Mouse (Mus musculus) cerebellum, adult 8-10 months (tissue): Measurements from ENCODE around the gene Hsd17b6.
"Not testable (repeated sequence)": the region's sequence is repeated elsewhere in the genome, so short reads cannot be mapped to it uniquely, and the experiment has no call there.

Experiments used
- DNase-seq: peaks from one replicate; pipeline ENCODE4 v3.0.0; 2022

Gene Hsd17b6

DNA sequence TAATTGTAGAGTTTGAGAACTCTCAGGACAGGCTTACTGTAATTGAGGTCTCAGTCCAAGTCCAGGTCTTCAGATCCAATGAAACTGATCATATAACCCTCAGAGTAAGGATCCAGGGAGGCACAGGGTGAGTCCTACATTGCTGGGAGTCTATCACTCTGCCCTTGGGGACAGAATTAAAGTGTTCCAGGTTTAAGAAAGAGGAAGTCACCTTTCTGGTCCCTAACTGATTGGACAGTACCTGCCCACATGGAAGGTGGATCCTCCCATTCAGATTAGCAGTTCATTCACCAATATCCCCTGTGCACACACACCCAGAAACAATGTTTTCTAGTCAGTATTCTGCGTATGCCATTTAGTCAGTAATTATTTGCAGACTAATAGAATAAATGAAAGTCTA is at the start of gene Hsd17b6:
Gene Hsd17b6, minus strand, starts transcription at position 166 of the 400 bp plus-strand sequence.
- no peak for DNase-seq

DNA sequence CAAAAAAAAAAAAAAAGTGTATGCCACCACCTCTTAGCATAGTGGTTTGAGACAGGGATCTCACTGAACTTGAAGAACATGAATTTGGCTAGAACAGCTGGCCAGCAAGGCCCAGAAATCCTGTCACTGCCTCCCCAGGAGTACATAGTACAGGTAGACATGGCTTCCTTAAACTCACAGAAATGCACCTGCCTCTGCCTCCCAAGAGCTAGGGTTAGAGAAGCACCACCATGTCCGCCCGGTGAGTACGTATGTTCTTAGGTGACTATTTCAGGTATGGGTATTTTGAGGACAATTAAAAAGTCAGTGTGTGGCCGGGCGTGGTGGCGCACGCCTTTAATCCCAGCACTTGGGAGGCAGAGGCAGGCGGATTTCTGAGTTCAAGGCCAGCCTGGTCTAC is 45.6 kb upstream of the Hsd17b6 start:
- DNase-seq = no peak

DNA sequence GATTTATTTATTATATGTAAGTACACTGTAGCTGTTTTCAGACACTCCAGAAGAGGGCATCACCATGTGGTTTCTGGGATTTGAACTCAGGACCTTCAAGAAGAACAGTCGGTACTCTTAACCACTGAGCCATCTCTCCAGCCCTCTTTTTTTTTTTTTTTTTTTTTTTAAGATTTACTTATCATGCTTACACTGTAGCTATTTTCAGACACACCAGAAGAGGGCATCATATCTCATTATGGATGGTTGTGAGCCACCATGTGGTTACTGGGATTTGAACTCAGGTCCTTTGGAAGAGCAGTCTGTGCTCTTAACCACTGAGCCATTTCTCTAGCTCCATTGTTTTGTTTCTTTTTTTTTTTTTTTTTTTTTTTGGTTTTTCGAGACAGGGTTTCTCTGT is 44.7 kb upstream of the Hsd17b6 start:
- not testable (repeated sequence) for DNase-seq

DNA sequence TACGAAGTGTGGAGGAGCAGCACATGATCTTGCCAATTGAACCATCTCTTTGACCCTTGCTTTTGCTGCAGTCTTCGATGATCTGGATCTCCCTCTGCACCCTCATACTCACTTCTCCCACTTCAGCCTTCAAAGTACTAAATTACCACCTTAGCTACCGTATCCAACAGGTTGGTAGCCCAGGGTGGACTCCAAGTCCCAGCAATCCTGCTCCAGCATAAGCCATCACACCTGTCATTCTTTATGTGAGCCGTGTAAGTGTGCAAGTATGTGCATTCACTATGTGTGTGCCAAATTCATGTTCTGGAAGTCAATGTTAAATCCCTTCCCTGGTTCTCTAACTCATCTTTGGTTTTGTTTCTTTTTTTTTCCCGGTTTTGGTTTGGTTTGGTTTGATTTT is 44.2 kb upstream of the Hsd17b6 start:
- DNase-seq = no peak

DNA sequence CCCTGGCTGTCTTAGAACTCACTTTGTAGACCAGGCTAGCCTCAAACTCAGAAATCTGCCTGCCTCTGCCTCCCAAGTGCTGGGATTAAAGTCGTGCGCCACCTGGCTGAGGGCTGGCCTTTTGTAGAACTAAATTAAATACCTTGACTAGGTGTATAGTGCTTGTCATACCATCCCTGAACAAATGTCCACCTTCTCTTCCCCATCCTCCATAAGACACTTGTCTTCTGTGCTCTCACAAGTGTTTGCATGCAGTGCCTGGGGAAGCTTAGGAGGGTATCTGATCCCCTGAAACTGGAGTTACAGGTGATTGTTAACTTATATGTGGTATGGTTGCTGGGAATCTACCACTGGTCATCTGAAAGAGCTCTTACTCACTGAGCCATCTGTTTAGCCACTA is 42.9 kb upstream of the Hsd17b6 start:
- no peak for DNase-seq

DNA sequence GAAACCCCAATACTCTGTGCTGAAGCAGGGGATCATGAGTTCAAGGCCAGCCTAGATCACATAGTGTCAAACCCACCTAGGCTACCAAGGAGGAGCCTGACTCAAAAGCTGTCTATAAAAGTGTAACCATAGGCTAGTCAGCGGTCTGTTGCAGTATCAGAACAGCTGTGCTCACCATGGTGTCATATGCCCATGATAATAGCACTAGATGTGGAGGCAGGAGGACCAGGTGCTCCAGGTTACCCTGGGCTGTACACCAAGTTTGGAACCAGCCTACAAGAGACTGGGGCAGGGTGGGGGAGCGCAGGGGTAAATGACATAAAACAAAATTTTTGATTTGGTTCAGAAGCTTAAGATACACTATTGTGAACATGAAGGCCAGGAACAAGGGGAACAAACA is 42.3 kb upstream of the Hsd17b6 start:
- no peak for DNase-seq

DNA sequence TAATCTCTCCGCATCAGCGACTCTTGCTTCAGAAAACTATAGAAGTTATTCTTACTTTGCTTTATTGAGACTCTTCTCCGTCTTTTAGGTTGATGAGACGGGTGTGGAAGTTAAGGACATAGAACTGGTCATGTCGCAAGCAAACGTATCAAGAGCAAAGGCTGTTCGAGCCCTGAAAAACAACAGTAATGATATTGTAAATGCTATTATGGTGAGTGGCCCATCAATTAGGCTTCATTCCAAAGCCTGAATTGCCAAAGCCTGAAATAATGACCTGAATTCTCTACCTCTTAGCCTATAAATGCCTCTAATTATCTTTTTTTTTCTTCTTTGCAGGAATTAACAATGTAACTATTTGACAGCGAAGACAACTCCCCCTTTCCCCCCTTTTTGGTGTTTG is 40.7 kb upstream of the Hsd17b6 start:
- no peak for DNase-seq

DNA sequence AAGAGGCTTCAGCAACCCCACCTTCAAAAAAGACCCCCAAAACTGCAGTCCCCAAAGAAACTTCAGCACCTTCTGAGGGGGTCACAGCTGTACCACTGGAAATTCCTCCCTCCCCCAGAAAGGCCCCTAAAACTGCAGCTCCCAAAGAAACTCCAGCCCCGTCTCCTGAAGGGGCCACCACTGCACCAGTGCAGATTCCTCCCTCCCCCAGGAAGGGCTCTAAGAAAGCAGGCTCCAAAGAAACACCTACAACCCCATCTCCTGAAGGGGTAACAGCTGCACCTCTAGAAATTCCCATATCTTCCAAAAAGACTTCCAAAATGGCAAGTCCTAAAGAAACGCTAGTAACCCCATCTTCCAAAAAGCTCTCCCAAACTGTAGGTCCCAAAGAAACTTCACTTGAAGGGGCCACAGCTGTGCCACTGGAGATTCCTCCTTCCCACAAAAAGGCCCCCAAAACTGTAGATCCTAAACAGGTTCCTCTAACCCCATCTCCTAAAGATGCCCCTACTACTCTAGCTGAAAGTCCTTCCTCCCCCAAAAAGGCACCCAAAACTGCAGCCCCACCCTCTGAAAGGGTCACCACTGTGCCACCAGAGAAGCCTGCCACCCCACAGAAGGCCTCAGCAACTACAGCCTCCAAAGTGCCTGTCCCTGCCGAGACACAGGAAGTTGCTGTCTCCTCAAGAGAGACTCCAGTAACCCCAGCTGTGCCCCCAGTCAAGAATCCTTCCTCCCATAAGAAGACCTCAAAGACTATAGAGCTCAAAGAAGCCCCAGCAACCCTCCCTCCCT is 35.8 kb upstream of the Hsd17b6 start:
- DNase-seq = no peak

DNA sequence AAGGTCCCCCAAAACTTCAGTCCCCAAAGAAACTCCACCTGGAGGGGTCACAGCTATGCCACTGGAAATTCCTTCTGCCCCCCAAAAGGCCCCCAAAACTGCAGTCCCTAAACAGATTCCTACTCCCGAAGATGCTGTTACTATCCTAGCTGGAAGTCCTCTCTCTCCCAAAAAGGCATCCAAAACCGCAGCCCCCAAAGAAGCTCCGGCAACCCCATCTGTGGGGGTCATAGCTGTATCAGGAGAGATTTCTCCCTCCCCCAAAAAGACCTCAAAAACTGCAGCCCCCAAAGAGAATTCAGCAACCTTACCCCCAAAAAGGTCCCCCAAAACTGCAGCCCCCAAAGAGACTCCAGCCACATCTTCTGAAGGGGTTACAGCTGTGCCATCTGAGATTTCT is 35.1 kb upstream of the Hsd17b6 start:
- DNase-seq = no peak

DNA sequence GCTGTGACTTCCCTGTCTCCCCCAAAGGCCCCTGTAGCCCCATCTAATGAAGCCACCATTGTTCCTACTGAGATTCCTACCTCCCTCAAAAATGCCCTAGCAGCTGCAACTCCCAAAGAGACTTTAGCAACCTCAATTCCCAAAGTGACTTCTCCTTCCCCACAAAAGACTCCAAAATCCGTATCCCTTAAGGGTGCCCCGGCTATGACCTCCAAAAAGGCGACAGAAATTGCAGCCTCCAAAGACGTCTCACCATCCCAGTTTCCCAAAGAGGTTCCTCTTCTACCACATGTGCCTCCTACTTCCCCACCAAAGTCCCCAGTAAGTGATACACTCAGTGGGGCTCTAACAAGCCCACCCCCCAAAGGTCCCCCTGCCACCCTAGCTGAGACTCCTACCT is 34.2 kb upstream of the Hsd17b6 start:
- DNase-seq = no peak

DNA sequence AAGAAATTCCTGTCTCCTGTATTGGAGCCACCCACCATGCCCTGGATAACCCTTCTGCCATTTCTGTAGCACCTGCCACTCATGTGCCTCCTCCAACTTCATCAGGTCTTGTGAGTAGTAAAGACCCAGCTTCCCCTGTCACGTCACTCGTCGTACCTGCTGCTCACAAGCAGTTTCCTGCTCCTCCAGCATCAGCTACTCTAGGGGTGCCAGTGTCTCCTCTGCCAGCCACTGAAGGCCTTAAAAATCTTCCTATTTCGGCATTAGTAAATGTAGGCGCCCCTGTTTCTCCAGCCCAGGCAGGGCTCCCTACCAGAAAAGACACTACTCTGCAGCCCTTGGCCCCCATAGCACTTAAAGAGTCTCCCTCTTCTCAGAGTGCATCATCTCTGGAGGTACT is 32.9 kb upstream of the Hsd17b6 start:
- no peak for DNase-seq

DNA sequence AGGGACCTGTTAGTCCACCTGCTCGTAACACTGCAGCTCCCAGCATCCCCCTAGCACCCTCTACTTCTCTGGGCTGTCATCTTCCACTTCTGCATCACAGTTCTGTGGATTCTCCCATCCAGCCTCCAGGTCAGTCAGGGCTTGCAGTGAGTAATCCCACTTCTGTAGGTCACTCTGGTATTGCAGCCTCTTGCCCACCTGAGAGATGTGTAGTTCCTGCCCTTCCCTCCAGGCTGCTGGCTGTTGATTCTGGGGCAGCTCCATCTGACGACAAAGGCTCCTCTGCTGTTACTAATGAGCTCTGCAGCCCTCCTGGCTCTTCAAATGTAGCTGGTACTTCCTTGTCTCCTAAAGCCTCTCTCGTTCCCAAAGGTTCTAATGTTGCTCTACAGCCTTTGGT is 32.4 kb upstream of the Hsd17b6 start:
- DNase-seq = no peak

DNA sequence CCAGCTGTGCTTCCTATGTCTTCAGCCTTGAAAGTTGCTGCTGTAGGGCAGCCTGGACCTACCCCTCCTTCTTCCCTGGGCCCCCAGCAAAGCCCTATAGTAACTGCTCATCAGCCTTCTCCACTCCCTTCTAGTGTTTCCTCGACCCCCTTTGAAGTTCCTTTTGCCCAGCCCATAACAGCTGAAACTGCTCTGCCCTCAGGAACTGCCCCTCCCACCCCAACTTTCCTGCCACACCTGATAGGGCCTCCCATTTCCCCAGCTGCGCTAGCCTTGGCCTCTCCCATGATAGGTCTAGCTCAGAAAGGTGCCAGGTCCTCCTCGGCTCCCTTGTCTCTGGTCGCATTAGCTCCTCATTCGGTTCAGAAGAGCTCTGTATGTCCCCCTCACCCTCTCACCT is 31.8 kb upstream of the Hsd17b6 start:
- DNase-seq = no peak

DNA sequence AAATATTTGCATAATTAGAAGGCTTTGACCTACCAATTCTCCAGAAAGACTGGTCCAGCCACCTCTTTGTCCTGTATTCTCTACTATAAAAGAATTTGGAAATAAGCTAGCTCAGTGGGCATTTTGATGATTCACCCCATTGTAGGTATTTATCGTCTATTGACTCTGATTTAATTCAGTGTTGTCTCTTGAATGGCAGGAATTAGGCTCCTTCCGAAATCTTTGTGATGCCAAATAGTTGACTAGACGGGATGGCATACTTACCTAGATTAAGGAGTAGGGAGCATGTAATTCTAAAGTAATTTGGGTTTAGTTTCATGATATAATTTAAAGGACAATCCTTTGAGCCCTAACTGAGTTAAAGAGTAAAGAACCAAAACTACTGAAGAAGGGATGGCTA is 30.5 kb upstream of the Hsd17b6 start:
- no peak for DNase-seq

DNA sequence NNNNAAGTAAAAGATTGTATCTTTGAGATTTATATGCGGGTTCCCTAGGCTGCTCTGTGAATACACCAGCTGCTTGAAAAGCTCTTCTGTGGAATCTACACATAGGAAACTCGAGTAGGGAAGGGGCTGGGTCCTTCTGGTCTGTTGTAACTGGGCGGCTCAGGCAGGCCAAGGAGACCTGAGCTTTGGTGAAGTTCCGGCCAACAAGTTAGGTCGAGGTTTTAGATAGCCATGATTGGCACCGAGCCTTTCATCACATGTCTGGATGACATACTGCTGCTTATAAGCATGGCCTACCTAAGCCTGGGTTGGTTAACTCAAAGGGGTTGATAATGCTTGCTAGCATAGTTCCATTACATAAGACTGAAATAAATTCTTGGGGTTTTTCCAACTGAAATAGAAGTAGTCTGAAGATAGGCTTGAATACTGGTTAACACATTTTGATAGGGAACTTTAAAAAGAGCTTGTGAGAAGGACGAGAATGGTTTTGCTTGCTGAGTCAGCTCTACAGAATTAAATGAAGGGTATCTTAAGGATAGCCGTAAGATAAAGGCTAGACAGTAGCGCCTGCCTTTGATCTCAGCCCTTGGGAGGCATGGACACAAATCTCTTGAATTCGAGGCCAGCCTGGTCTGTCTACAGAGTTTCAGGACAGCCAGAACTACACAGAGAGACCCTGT is 29.5 kb upstream of the Hsd17b6 start:
- no peak for DNase-seq

DNA sequence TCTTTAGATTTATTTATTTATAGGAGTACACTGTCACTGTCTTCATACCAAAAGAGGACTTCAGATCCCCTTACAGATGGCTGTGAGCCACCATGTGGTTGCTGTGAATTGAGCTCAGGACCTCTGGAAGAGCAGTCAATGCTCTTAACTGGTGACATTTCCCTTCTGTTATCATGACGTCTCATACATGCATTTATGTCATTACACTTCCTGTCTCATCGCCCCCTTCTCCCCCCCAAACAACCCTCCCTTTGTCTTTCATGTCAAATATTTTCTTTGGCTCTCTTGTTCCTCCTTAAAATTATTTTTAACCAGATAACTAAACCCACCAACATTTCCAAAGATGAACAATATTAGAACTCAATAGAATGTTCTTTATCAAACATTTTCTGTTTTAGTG is 23.4 kb upstream of the Hsd17b6 start:
- no peak for DNase-seq

DNA sequence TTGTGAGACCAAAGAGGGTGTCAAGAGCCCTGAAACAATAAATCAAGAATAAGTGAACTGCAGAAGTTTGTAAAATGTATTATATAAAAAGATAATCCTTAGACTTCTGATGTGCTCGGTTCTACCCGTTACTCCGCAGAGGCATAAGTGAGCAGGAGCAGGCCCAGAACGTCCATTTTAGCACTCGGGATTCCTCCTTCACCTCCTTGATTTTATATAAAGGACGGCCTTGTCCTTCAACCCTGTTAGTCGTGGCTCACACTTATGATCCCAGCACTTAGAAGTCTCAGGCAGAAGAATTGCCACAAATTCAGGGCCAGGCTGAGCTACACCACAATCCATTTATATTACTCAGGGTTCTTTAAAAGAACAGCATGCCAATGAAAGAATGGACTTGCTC is 22.5 kb upstream of the Hsd17b6 start:
- no peak for DNase-seq

DNA sequence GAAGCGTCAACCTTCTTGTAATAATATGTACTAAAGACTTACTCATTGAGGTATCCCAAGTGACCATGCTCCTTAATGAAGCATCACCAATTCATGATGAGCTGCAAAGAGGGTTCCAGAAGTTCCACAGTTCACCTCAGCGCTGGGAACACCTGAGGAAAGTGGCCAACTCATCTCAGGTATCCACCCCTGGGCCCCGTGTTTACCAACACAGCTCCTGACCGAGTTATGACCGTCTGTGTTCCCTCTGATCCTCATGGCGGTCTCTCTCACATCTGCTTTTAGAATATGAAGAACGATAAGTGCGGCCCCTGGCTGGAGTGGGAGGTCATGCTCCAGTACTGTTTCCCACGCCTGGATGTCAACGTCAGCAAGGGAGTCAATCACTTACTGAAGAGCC is 16.1 kb upstream of the Hsd17b6 start:
- DNase-seq = no peak

DNA sequence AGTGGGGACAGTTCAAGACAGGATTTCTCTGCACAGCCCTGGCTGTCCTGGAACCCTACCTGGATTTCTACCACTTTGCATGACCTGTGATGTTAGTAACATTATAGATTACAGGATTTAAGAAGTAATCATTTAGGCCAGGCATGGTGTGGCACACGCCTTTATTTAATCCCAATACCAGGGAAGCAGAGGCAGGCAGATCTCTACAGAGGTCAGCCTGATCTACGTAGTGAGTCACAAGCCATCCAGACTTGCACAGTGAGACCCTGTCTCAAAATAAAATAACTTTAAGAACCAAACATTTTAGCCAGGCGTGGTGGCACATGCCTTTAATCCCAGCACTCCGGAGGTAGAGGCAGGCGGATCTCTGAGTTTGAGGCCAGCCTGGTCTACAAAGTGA is 14.8 kb upstream of the Hsd17b6 start:
- no peak for DNase-seq

DNA sequence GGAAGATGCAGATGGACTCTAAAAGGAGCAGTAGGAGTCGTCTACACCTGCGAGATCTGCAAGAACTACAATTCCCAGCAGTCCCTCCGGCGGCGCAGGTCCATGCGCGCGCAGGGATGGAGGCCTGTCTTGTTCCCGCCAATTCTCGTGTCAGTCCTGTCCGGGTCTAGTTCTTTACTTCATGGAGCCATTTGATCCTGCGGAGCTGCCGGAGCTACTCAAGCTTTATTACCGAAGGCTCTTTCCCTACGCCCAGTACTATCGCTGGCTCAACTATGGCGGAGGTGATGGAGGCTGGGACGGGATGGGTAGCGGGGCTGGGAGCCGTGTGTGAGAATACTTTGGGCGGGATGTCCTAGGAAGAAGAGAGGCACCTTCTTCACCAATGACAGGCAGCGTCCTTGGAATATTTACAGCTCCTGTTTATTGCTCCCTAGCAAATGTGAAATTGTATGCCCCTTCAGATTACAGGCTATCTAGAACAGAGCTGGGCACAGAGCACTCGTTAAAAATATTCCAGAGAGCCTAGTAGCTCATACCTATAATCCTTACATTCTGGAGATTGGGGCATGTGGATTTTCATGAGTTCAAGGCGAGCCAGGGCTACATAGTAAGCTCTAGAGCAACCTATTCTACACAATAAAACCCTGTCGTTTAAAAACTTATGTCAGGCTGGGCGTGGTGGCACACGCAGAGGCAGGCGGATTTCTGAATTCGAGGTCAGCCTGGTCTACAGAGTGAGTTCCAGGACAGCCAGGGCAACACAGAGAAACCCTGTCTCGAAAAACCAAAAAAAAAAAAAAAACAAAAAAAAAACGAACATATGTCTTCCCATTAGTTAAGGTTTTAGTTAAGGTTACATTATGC is 7.9 kb upstream of the Hsd17b6 start, which contains the start of gene Prim1:
Gene Prim1, plus strand, starts transcription at position 101 of the 867 bp plus-strand sequence.
- DNase-seq = peak; percentile 85

DNA sequence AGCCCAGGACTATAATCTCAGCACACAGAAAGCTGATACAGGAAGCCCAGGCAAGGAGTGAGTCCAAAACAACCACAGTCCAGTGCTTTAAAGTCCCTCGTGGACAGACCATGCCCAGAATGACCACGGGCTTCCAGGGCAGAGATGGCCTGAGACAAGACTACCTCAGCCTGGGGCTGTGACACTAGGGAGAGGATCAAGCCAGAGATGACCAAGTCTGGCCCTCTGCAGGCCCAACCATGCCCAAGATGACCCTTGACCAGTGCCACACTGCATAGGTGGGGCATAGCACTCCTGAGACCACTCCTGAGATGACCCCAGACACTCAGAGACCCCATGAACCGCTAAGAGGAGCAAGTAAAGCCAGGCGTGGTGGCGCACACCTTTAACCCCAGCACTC is 2.3 kb upstream of the Hsd17b6 start:
- DNase-seq = no peak

DNA sequence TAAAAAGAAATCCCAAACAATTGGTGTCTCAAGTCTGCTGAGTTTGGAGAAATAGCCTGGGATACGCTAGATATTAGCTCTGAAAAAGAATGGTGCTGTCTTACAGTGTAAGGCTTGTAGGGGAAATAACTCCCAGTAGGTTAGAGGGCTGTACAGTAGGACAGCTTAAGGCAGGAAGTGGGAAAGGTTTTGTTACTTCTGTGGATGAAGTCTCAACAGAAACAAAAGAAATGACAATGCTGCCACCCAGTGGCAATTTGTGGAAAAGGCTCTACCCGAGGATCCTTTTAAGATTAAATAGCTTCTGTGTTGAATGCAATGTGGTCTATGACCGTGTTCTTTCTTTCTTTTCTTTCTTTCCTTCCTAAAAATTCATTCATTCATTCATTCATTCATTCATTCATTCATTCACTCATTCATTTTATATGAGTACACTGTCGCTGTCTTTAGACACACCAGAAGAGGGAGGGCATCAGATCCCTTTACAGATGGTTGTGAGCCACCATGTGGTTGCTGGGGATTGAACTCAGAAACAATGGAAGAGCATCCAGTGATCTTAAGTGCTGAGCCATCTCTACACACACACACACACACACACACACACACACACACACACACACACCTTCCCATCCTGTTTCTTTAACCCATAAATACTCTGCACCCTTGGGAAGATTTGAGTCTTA is 937 bp upstream of the Hsd17b6 start:
- peak; percentile 71 for DNase-seq

DNA sequence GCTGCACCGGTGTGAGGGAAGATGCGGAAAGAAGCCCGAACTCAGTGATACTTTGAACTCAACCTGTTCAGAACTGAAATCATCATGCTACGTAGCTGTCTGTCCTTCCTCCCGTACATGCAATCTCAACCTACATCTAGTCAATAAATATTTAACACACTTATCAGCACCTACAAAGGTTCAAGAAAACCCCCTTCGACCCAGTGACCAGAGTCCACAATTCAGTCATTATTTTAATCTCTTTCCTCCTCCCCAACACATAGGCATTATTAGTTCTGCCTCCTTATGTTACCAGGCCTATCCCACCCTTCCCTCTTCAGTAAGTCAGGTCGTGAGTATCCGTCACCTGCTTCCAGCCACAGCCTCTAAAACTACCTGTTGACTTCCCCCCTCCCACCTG is 1.9 kb downstream of the Hsd17b6 start:
- no peak for DNase-seq
